Mouse (Mus musculus): Measurements from ENCODE around the gene Katnal1. TPM values are rescaled to one million over a fixed set of nuclear protein-coding genes. Genes with fewer than 3 reads are reported as not detected.

The Katnal1 gene
- polyA plus RNA-seq, 1 experiment from 2014 or later = 13.8 TPM

- Histone ChIP-seq H3K9ac (ENCODE audit: low read depth, low read length) (no peak overlapping the region), H3K36me3 (ENCODE audit: control insufficient read depth, insufficient read depth, low read length) (no peaks in the 10 kb centered on the region), H3K4me2 (ENCODE audit: low read depth, low read length) (no peak overlapping the region), H3K27me3 (replicated peaks; ENCODE audit: control insufficient read depth, insufficient read depth, low read length) (no peaks in the 10 kb centered on the region), H3K4me3 (ENCODE audit: low read depth, low read length) (no peak overlapping the region), H3K9me3 (ENCODE audit: control insufficient read depth, low read length) (no peaks in the 10 kb centered on the region), H3K4me1 (ENCODE audit: control insufficient read depth, insufficient read depth, low read length) (peaks cover 13% of the 10 kb centered on the region), H3K27ac (replicated peaks; ENCODE audit: low read depth, low read length) (no peak overlapping the region)
- WGBS = 43% methylated on average over 9 of the region's 9 CpGs
- no peak for ATAC-seq (ENCODE audit: low read depth)
- DNase-seq (ENCODE audit: low spot score) = no peak
Observed at GRCm38 (mm10) chr5:148958355-148958754, 29.2 kb upstream of the Katnal1 start.

GRCm38 (mm10) chr5:148956898-148957535, 27.9 kb upstream of the Katnal1 start:
- Histone ChIP-seq H3K27ac (replicated peaks; ENCODE audit: low read depth, low read length) (no peak overlapping the region), H3K27me3 (replicated peaks; ENCODE audit: control insufficient read depth, insufficient read depth, low read length) (no peaks in the 10 kb centered on the region), H3K9ac (ENCODE audit: low read depth, low read length) (no peak overlapping the region), H3K4me1 (ENCODE audit: control insufficient read depth, insufficient read depth, low read length) (peaks cover 13% of the 10 kb centered on the region), H3K36me3 (ENCODE audit: control insufficient read depth, insufficient read depth, low read length) (no peaks in the 10 kb centered on the region), H3K4me3 (ENCODE audit: low read depth, low read length) (no peak overlapping the region), H3K4me2 (ENCODE audit: low read depth, low read length) (no peak overlapping the region), H3K9me3 (ENCODE audit: control insufficient read depth, low read length) (0 out of 2 replicates have a peak, but pooled peaks cover 3% of the 10 kb centered on the region)
- ATAC-seq (ENCODE audit: low read depth) (no peak), DNase-seq (ENCODE audit: low spot score) (no peak)
- whole genome bisulfite sequencing = 42% methylated on average over 9 of the region's 9 CpGs

GRCm38 (mm10) chr5:148956091-148956490, 27.0 kb upstream of the Katnal1 start:
- H3K36me3 ChIP-seq (ENCODE audit: control insufficient read depth, insufficient read depth, low read length) = no peaks in the 10 kb centered on the region
- H3K27me3 ChIP-seq (replicated peaks; ENCODE audit: control insufficient read depth, insufficient read depth, low read length) = no peaks in the 10 kb centered on the region
- ATAC-seq (ENCODE audit: low read depth) (no peak), DNase-seq (ENCODE audit: low spot score) (no peak)
- no peak overlapping the region for H3K27ac ChIP-seq (replicated peaks; ENCODE audit: low read depth, low read length)
- H3K9me3 ChIP-seq (ENCODE audit: control insufficient read depth, low read length) = 0 out of 2 replicates have a peak, but pooled peaks cover 3% of the 10 kb centered on the region
- 80% methylated on average over 9 of the region's 9 CpGs for WGBS
- no peak overlapping the region for H3K9ac ChIP-seq (ENCODE audit: low read depth, low read length)
- H3K4me3 ChIP-seq (ENCODE audit: low read depth, low read length) = no peak overlapping the region
- no peak overlapping the region for H3K4me2 ChIP-seq (ENCODE audit: low read depth, low read length)
- peaks cover 13% of the 10 kb centered on the region for H3K4me1 ChIP-seq (ENCODE audit: control insufficient read depth, insufficient read depth, low read length)

GRCm38 (mm10) chr5:148955575-148955974, 26.5 kb upstream of the Katnal1 start:
- Histone ChIP-seq H3K9me3 (ENCODE audit: control insufficient read depth, low read length) (0 out of 2 replicates have a peak, but pooled peaks cover 3% of the 10 kb centered on the region), H3K4me2 (ENCODE audit: low read depth, low read length) (no peak overlapping the region), H3K27ac (replicated peaks; ENCODE audit: low read depth, low read length) (no peak overlapping the region), H3K27me3 (replicated peaks; ENCODE audit: control insufficient read depth, insufficient read depth, low read length) (no peaks in the 10 kb centered on the region), H3K4me1 (ENCODE audit: control insufficient read depth, insufficient read depth, low read length) (peaks cover 13% of the 10 kb centered on the region), H3K9ac (ENCODE audit: low read depth, low read length) (no peak overlapping the region), H3K4me3 (ENCODE audit: low read depth, low read length) (no peak overlapping the region), H3K36me3 (ENCODE audit: control insufficient read depth, insufficient read depth, low read length) (no peaks in the 10 kb centered on the region)
- DNase-seq (ENCODE audit: low spot score) = no peak
- no peak for ATAC-seq (ENCODE audit: low read depth)
- 87% methylated on average over 6 of the region's 6 CpGs for WGBS

GRCm38 (mm10) chr5:148954314-148955060, 25.4 kb upstream of the Katnal1 start:
- H3K4me2 ChIP-seq (ENCODE audit: low read depth, low read length) = no peak overlapping the region
- WGBS = 69% methylated on average over 22 of the region's 22 CpGs
- DNase-seq (ENCODE audit: low spot score) (no peak), ATAC-seq (ENCODE audit: low read depth) (no peak)
- H3K9me3 ChIP-seq (ENCODE audit: control insufficient read depth, low read length) = 0 out of 2 replicates have a peak, but pooled peaks cover 3% of the 10 kb centered on the region
- H3K36me3 ChIP-seq (ENCODE audit: control insufficient read depth, insufficient read depth, low read length) = no peaks in the 10 kb centered on the region
- H3K4me3 ChIP-seq (ENCODE audit: low read depth, low read length) = no peak overlapping the region
- H3K9ac ChIP-seq (ENCODE audit: low read depth, low read length) = no peak overlapping the region
- no peaks in the 10 kb centered on the region for H3K27me3 ChIP-seq (replicated peaks; ENCODE audit: control insufficient read depth, insufficient read depth, low read length)
- H3K4me1 ChIP-seq (ENCODE audit: control insufficient read depth, insufficient read depth, low read length) = peaks cover 14% of the 10 kb centered on the region; the same call in 1 of the 2 replicates
- no peak overlapping the region for H3K27ac ChIP-seq (replicated peaks; ENCODE audit: low read depth, low read length)

- Histone ChIP-seq H3K27me3 (replicated peaks; ENCODE audit: control insufficient read depth, insufficient read depth, low read length) (no peaks in the 10 kb centered on the region), H3K9me3 (ENCODE audit: control insufficient read depth, low read length) (0 out of 2 replicates have a peak, but pooled peaks cover 3% of the 10 kb centered on the region), H3K4me2 (ENCODE audit: low read depth, low read length) (no peak overlapping the region), H3K36me3 (ENCODE audit: control insufficient read depth, insufficient read depth, low read length) (no peaks in the 10 kb centered on the region), H3K4me3 (ENCODE audit: low read depth, low read length) (no peak overlapping the region), H3K27ac (replicated peaks; ENCODE audit: low read depth, low read length) (no peak overlapping the region), H3K9ac (ENCODE audit: low read depth, low read length) (no peak overlapping the region), H3K4me1 (ENCODE audit: control insufficient read depth, insufficient read depth, low read length) (peaks cover 12% of the 10 kb centered on the region; the same call in 1 of the 2 replicates)
- WGBS = 68% methylated on average over 5 of the region's 5 CpGs
- ATAC-seq (ENCODE audit: low read depth) = no peak
- no peak for DNase-seq (ENCODE audit: low spot score)
Observed at GRCm38 (mm10) chr5:148953098-148953497, 24.0 kb upstream of the Katnal1 start.

GRCm38 (mm10) chr5:148952419-148952818, 23.3 kb upstream of the Katnal1 start:
- no peaks in the 10 kb centered on the region for H3K36me3 ChIP-seq (ENCODE audit: control insufficient read depth, insufficient read depth, low read length)
- 57% methylated on average over 6 of the region's 6 CpGs for WGBS
- H3K27me3 ChIP-seq (replicated peaks; ENCODE audit: control insufficient read depth, insufficient read depth, low read length) = no peaks in the 10 kb centered on the region
- ATAC-seq (ENCODE audit: low read depth) = no peak
- H3K4me3 ChIP-seq (ENCODE audit: low read depth, low read length) = no peak overlapping the region
- peaks cover 12% of the 10 kb centered on the region; the same call in 1 of the 2 replicates for H3K4me1 ChIP-seq (ENCODE audit: control insufficient read depth, insufficient read depth, low read length)
- no peak for DNase-seq (ENCODE audit: low spot score)
- H3K9ac ChIP-seq (ENCODE audit: low read depth, low read length) = no peak overlapping the region
- 0 out of 2 replicates have a peak, but pooled peaks cover 3% of the 10 kb centered on the region for H3K9me3 ChIP-seq (ENCODE audit: control insufficient read depth, low read length)
- no peak overlapping the region for H3K27ac ChIP-seq (replicated peaks; ENCODE audit: low read depth, low read length)
- H3K4me2 ChIP-seq (ENCODE audit: low read depth, low read length) = no peak overlapping the region

GRCm38 (mm10) chr5:148951360-148951759, 22.2 kb upstream of the Katnal1 start:
- ATAC-seq (ENCODE audit: low read depth) (no peak), DNase-seq (ENCODE audit: low spot score) (no peak)
- Histone ChIP-seq H3K4me1 (ENCODE audit: control insufficient read depth, insufficient read depth, low read length) (peaks cover 12% of the 10 kb centered on the region; the same call in 1 of the 2 replicates), H3K9ac (ENCODE audit: low read depth, low read length) (no peak overlapping the region), H3K27me3 (replicated peaks; ENCODE audit: control insufficient read depth, insufficient read depth, low read length) (no peaks in the 10 kb centered on the region), H3K36me3 (ENCODE audit: control insufficient read depth, insufficient read depth, low read length) (no peaks in the 10 kb centered on the region), H3K4me3 (ENCODE audit: low read depth, low read length) (no peak overlapping the region), H3K9me3 (ENCODE audit: control insufficient read depth, low read length) (0 out of 2 replicates have a peak, but pooled peaks cover 3% of the 10 kb centered on the region), H3K4me2 (ENCODE audit: low read depth, low read length) (no peak overlapping the region), H3K27ac (replicated peaks; ENCODE audit: low read depth, low read length) (no peak overlapping the region)
- WGBS = 90% methylated on average over 5 of the region's 5 CpGs
